In the genomic region with DNA sequence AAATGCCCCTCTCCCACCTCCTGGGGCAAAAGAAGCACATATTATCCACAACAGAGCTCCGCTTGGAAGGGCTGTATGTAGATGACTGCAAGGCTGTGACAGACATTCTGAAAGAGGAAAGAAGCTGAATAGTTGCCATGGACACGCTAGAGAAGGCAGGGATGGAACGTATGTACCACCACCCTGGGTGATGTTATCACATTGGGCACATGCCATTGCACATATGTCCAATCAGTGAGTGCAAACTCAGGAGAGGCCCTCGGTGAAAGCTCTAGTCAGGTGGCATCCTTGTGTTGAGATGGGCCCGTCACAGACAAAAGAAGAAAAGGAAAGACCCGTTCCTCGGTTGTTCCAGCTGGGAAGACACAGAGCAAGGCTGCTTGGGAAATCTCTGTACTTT, we compare ENCODE assay signal across 10 mouse cellular contexts.
"Had no signal": no experiment of that assay in that cellular context is flagged by ENCODE, and none has a peak within 500 bp of the region (broad histone marks: within the 10 kb centered on the region; RNA-seq: fewer than 3 reads in every experiment).

No protein-coding gene starts in this region.

- DNase-seq: kidney, adult 2 months; kidney, postnatal 25 days; layer of hippocampus, adult 9-11 months; left cerebral cortex, postnatal 4 days; liver, postnatal 0 days; lung, embryonic 14.5 days; midbrain, embryonic 14.5 days; thymus, adult 2 months; thymus, postnatal 14 days; thymus, postnatal 4 days had no signal
